Comparison of ENCODE assay signal across 10 mouse cellular contexts in the genomic region with DNA sequence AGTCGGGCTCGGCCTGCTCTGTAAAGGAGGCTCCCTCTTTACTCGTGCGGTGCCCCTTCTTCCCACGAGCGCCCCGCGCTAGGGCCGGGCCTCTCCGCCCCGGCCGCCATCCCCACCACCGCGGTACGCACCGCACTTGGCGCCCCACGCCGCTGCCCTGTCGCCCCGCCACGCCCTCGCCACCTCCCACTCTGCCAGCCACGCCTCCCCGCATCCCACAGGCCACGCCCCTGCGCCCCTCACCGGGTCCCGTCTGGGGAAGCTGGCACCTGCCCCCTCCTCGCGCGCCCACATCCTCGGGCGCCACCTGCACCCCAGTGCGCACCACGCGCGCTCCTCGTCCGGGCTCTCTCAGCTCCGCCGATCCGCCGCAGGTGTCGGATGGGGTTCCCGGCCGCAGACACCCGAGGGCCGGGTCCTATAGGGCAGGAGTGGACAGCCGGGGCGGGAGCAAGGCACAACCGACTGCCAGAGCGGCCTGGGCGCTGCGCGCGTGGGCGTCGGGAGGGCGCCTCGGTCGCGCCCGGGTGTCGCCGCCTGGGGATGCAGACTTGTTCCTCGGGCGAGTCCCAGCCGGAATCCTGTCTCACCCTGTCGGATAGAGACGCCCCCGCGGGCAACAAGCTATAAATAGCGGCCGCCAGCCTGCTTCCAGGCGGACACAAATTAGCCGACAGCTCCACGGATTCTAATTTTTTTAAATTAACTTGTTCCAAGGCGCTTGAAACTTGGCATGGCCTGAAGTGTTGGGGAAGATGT. TPM values are rescaled to one million over a fixed set of nuclear protein-coding genes. Genes with fewer than 3 reads are reported as not detected.
DNase-seq lines count a peak whose midpoint lies in the region; ATAC-seq and TF ChIP-seq lines count a peak whose summit lies in the region.
"Had no signal": no experiment of that assay in that cellular context is flagged by ENCODE, and none has a peak within 500 bp of the region (broad histone marks: within the 10 kb centered on the region; RNA-seq: fewer than 3 reads in every experiment).

A gene (minus strand): TSS at position 538 of the 759 bp plus-strand sequence.

- H3K27me3 ChIP-seq in intestine, embryonic 15.5 days (replicated peaks): peaks cover 37% of the 10 kb centered on the region
- H3K27me3 ChIP-seq in small intestine, adult 2 months (ENCODE audit: control insufficient read depth, insufficient read depth, low read length): peaks cover 30% of the 10 kb centered on the region

- no peaks in the 10 kb centered on the region for H3K36me3 ChIP-seq in intestine, embryonic 15.5 days
- no peaks in the 10 kb centered on the region for H3K36me3 ChIP-seq in small intestine, adult 2 months (ENCODE audit: control insufficient read depth, insufficient read depth, low read length)

- no peak within 1 kb of the TSS for H3K27ac ChIP-seq in bone marrow macrophage, adult 2 months (ENCODE audit: insufficient read depth, low read depth, low read length)
- H3K27ac ChIP-seq in intestine, embryonic 15.5 days: no peak within 1 kb of the TSS
- no peak within 1 kb of the TSS for H3K27ac ChIP-seq in small intestine, adult 2 months (ENCODE audit: insufficient read depth, low read depth, low read length)

- peak within 1 kb of the TSS; percentile 96 for H3K4me2 ChIP-seq in intestine, embryonic 15.5 days (replicated peaks)

- 0 out of 2 replicates have a peak within 1 kb of the TSS, but pooled peaks have one; percentile 6 for H3K9ac ChIP-seq in intestine, embryonic 15.5 days

- ATAC-seq in granulocyte monocyte progenitor cell, adult 5-6 weeks (replicated peaks; ENCODE audit: poor library complexity, severe bottlenecking): peak; percentile 55
- peak; percentile 75 for ATAC-seq in intestine, embryonic 15.5 days

- no peak for TF ChIP-seq CTCF in bone marrow macrophage, adult 2 months (IDR thresholded peaks at IDR 0.05; ENCODE audit: low read depth, low read length)
- TF ChIP-seq CTCF in small intestine, adult 2 months (IDR thresholded peaks at IDR 0.05; ENCODE audit: extremely low read depth, insufficient read length, insufficient replicate concordance, low read depth, low read length): no peak

- no peaks in the 10 kb centered on the region for H3K4me1 ChIP-seq in bone marrow macrophage, adult 2 months (ENCODE audit: control insufficient read depth, insufficient read depth, low read length)
- H3K4me1 ChIP-seq in intestine, embryonic 15.5 days (replicated peaks): peaks cover 6% of the 10 kb centered on the region; the same call in 1 of the 2 replicates
- H3K4me1 ChIP-seq in small intestine, adult 2 months (ENCODE audit: control insufficient read depth, insufficient read depth, insufficient read length, low read length): no peaks in the 10 kb centered on the region

- WGBS in intestine, embryonic 15.5 days: under 1% methylated on average over 73 of the region's 79 CpGs
- 1% methylated on average over 78 of the region's 79 CpGs for WGBS in small intestine, adult 2 months

- peak within 1 kb of the TSS; percentile 22 for H3K4me3 ChIP-seq in bone marrow macrophage, adult 2 months (ENCODE audit: insufficient read depth, low read length)
- peak within 1 kb of the TSS; percentile 52 for H3K4me3 ChIP-seq in intestine, embryonic 15.5 days (replicated peaks)
- peak within 1 kb of the TSS; percentile 50 for H3K4me3 ChIP-seq in small intestine, adult 2 months (ENCODE audit: low read depth, low read length)

- peak; percentile 32 for DNase-seq in gastrocnemius, postnatal 10 days
- DNase-seq in gastrocnemius, adult 18-20 months (ENCODE audit: low spot score): no peak
- DNase-seq in lung, postnatal 14 days: peak; percentile 13
- DNase-seq in urinary bladder, postnatal 36 days (ENCODE audit: low spot score in 2 of 2): no peak

- TF ChIP-seq POLR2A in bone marrow macrophage, adult 2 months (IDR thresholded peaks at IDR 0.05; ENCODE audit: borderline replicate concordance, low read depth, low read length): no peak
- no peak for TF ChIP-seq POLR2A in small intestine, adult 2 months (IDR thresholded peaks at IDR 0.05; ENCODE audit: low read depth, low read length)

- H3K9me3 ChIP-seq in intestine, embryonic 15.5 days: no peaks in the 10 kb centered on the region

RNA-seq across cellular contexts. Expression of the gene that starts here (rescaled TPM):
- 1 to 10 TPM; 5.3 to 6.7 TPM for total RNA-seq in gastrocnemius, postnatal 10 days (2021)
- not detected for total RNA-seq in gastrocnemius, adult 18-20 months (2021)
- polyA plus RNA-seq in bone marrow macrophage, adult 2 months (2012; ENCODE audit: insufficient read depth, insufficient read length, missing spikeins): not detected in 2 replicates
- not detected in 2 replicates for total RNA-seq in granulocyte monocyte progenitor cell, adult 5-6 weeks (2014; fragmentation: Nextera tagmentation)
- not detected in 2 replicates for total RNA-seq in granulocyte monocyte progenitor cell, adult 5-6 weeks (2017)
- polyA plus RNA-seq in intestine, embryonic 15.5 days (2015; fragmentation: Nextera tagmentation; extraction: Ambion mirVana): 0.06 and 0.19 TPM in 2 replicates
- polyA plus RNA-seq in small intestine, adult 2 months (2012; rRNA removed): 0.04 TPM in 1 of 2 replicates, not detected in the other
- total RNA-seq: liver, adult 2 months; MEL had no signal
- polyA plus RNA-seq: liver, adult 2 months had no signal

Comparison
In these comparisons a context has a peak if more than half of its experiments do, and no peak if none do; other contexts are left out.
1. RNA of the gene that starts here (total RNA-seq): 5.3 to 6.7 TPM in gastrocnemius, postnatal 10 days; not detected in gastrocnemius, adult 18-20 months and not detected in granulocyte monocyte progenitor cell, adult 5-6 weeks; every median in the first group is over 4 times any median in the second.
2. DNase-seq: peak in gastrocnemius, postnatal 10 days (single experiment) and lung, postnatal 14 days (single experiment); none in gastrocnemius, adult 18-20 months (single experiment) and urinary bladder, postnatal 36 days (0 of 2).
3. Peak in ATAC-seq in granulocyte monocyte progenitor cell, adult 5-6 weeks; RNA of the gene not detected or under 1 TPM.
4. Peak in ATAC-seq, H3K4me3 ChIP-seq, H3K9ac ChIP-seq and H3K4me2 ChIP-seq in intestine, embryonic 15.5 days; RNA of the gene not detected or under 1 TPM.
5. Peak in every context shown above with its lines, with median percentiles within 50 percentile points of each other: H3K4me3 ChIP-seq.